Mouse (Mus musculus): ENCODE data around the gene Ackr1. TPM values are rescaled to one million over a fixed set of nuclear protein-coding genes. Genes with fewer than 3 reads are reported as not detected.

Gene Ackr1
- polyA plus RNA-seq, 1 experiment from 2014 or later = 1.9 TPM

Other genes with a start within 250 kb of the Ackr1 start
- gene Olfr1408, start 196.4 kb downstream of the Ackr1 start, polyA plus RNA-seq (2014; fragmentation: Nextera tagmentation; extraction: Ambion mirVana) = not detected in 2 replicates
- gene Olfr1406, start 143.1 kb downstream of the Ackr1 start, polyA plus RNA-seq (2014; fragmentation: Nextera tagmentation; extraction: Ambion mirVana) = not detected in 2 replicates
- gene Olfr218, start 135.9 kb downstream of the Ackr1 start, polyA plus RNA-seq (2014; fragmentation: Nextera tagmentation; extraction: Ambion mirVana) = not detected in 2 replicates
- gene Olfr1404, start 121.4 kb downstream of the Ackr1 start, polyA plus RNA-seq (2014; fragmentation: Nextera tagmentation; extraction: Ambion mirVana) = not detected in 2 replicates
- gene Fcer1a, start 106.5 kb downstream of the Ackr1 start, polyA plus RNA-seq (2014; fragmentation: Nextera tagmentation; extraction: Ambion mirVana) = not detected in 2 replicates
- gene Olfr418, start 67.7 kb downstream of the Ackr1 start, polyA plus RNA-seq (2014; fragmentation: Nextera tagmentation; extraction: Ambion mirVana) = not detected in 2 replicates
- not detected in 2 replicates for gene Mptx2, start 56.0 kb downstream of the Ackr1 start, polyA plus RNA-seq (2014; fragmentation: Nextera tagmentation; extraction: Ambion mirVana)
- 1.3 and 2.2 TPM in 2 replicates for gene Aim2, start 17.1 kb upstream of the Ackr1 start, polyA plus RNA-seq (2014; fragmentation: Nextera tagmentation; extraction: Ambion mirVana)
- 8.8 and 10.1 TPM in 2 replicates for gene Cadm3, start 33.9 kb upstream of the Ackr1 start, polyA plus RNA-seq (2014; fragmentation: Nextera tagmentation; extraction: Ambion mirVana)
- 0.09 and 0.32 TPM in 2 replicates for gene Ifi206, start 157.3 kb upstream of the Ackr1 start, polyA plus RNA-seq (2014; fragmentation: Nextera tagmentation; extraction: Ambion mirVana)
- gene Ifi214, start 202.2 kb upstream of the Ackr1 start, polyA plus RNA-seq (2014; fragmentation: Nextera tagmentation; extraction: Ambion mirVana) = not detected in 2 replicates

All from stomach, embryonic 14.5 days (tissue).